Mouse (Mus musculus) thymus, adult 2 months (tissue): ENCODE results near the gene Phlda1. TPM values are rescaled to one million over a fixed set of nuclear protein-coding genes. Genes with fewer than 3 reads are reported as not detected.

Source experiments
- DNase-seq: peaks from one replicate; pipeline ENCODE4 v3.0.0; 2021
- H3K27ac ChIP-seq: fragments of 200-500 bp; 2 replicates; pipeline ENCODE4 v1.5.1; 2012; ENCODE audit warnings: low read length, control low read depth; ENCODE audit not compliant: control insufficient read depth, insufficient read depth
- H3K27me3 ChIP-seq: fragments of 200-500 bp; 2 replicates; pipeline ENCODE4 v1.6.1; 2012; ENCODE audit warnings: mild to moderate bottlenecking, low read length, moderate library complexity, mixed read lengths; ENCODE audit not compliant: control insufficient read depth, insufficient read depth
- H3K36me3 ChIP-seq: fragments of 200-500 bp; 2 replicates; pipeline ENCODE4 v1.6.1; 2012; ENCODE audit warnings: mild to moderate bottlenecking, low read length, moderate library complexity; ENCODE audit not compliant: control insufficient read depth, insufficient read depth
- H3K4me1 ChIP-seq: fragments of 200-500 bp; replicated peaks from 2 replicates; pipeline ENCODE4 v1.6.1; 2012; ENCODE audit warnings: low read length; ENCODE audit not compliant: control insufficient read depth, insufficient read depth
- H3K4me3 ChIP-seq: fragments of 200-500 bp; 2 replicates; pipeline ENCODE4 v1.5.1; 2012; ENCODE audit warnings: mild to moderate bottlenecking, low read length, control low read depth, moderate library complexity; ENCODE audit not compliant: control insufficient read depth, insufficient read depth
- CTCF ChIP-seq: fragments of 200-500 bp; IDR thresholded peaks from 2 replicates; pipeline ENCODE4 v1.5.1; 2012; ENCODE audit warnings: mild to moderate bottlenecking, control low read depth, low read length, moderate library complexity, borderline replicate concordance; ENCODE audit not compliant: control insufficient read depth, poor library complexity, insufficient read depth; ENCODE audit errors: extremely low read depth
- POLR2A ChIP-seq: fragments of 200-500 bp; IDR thresholded peaks from 2 replicates; pipeline ENCODE4 v1.6.1; 2012; ENCODE audit warnings: mild to moderate bottlenecking, low read length, control low read depth, moderate library complexity; ENCODE audit not compliant: control insufficient read depth, poor library complexity, insufficient read depth; ENCODE audit errors: extremely low read depth
- WGBS: fragments of 180-500 bp; shearing (Covaris S2); methylation state at CpG from one replicate; pipeline ENCODE4 v1.1.7; 2018; 5-methylcytosine and 5-hydroxymethylcytosine counted together
- polyA plus RNA-seq: library from polyadenylated mRNA; depleted of rRNA; stranded (reverse); fragments of >200 nt; gene quantifications from 2 replicates; pipeline ENCODE4 v1.2.3, GENCODE M21; 2012

The Phlda1 gene
- polyA plus RNA-seq, 1 experiment: 14.3 TPM

- Histone ChIP-seq H3K27me3 (no peaks in the 10 kb centered on the region), H3K4me1 (peaks cover 10% of the 10 kb centered on the region; the same call in 1 of the 2 replicates), H3K27ac (no peak overlapping the region), H3K4me3 (no peak overlapping the region), H3K36me3 (no peaks in the 10 kb centered on the region; the same call in 1 of the 2 replicates)
- no peak for DNase-seq
- TF ChIP-seq CTCF: no peak
- TF ChIP-seq POLR2A: no peak
- 73% methylated on average over 10 of the region's 10 CpGs for WGBS
Measured at GRCm38 (mm10) chr10:111503716-111504115, 2.4 kb upstream of the Phlda1 start.

GRCm38 (mm10) chr10:111504606-111505005 lies 1.5 kb upstream of the Phlda1 start:
- Histone ChIP-seq H3K36me3 (no peaks in the 10 kb centered on the region), H3K27me3 (no peaks in the 10 kb centered on the region), H3K27ac (no peak overlapping the region), H3K4me3 (no peak overlapping the region), H3K4me1 (peaks cover 16% of the 10 kb centered on the region)
- 82% methylated on average over 1 of the region's 1 CpGs for WGBS
- TF ChIP-seq POLR2A (no peak), CTCF (no peak)
- no peak for DNase-seq

DNA sequence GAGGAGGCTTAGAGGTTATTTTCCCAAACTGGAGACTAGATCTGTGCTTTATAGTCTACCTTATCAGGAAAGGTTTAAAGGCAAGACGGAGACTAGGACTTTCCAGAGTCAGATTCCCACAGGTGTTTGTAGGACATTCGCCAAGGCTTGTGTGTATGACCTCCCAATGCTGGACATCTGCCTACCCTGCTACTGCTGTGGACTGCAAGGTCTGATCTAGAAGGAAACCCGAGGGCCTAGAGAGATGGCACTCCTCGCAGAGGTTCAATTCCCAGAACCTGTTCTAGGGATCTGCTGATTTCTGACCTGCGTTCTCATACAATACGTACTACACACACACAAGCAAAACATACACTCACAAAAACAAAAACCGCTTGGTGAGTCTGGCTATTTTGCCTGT lies 680 bp upstream of the Phlda1 start:
- no peaks in the 10 kb centered on the region for H3K27me3 ChIP-seq
- H3K4me3 ChIP-seq: no peak overlapping the region
- no peaks in the 10 kb centered on the region for H3K36me3 ChIP-seq
- no peak overlapping the region for H3K27ac ChIP-seq
- DNase-seq: no peak
- TF ChIP-seq POLR2A (no peak), CTCF (no peak)
- peaks cover 21% of the 10 kb centered on the region for H3K4me1 ChIP-seq
- 85% methylated on average over 7 of the region's 7 CpGs for WGBS

- peak overlapping the region; percentile 9 for H3K27ac ChIP-seq
- no peaks in the 10 kb centered on the region for H3K27me3 ChIP-seq
- WGBS: under 1% methylated on average over 23 of the region's 23 CpGs
- TF ChIP-seq CTCF: no peak
- TF ChIP-seq POLR2A: no peak
- peak overlapping the region; percentile 60 for H3K4me3 ChIP-seq
- no peaks in the 10 kb centered on the region for H3K36me3 ChIP-seq
- peak; percentile 47 for DNase-seq
- H3K4me1 ChIP-seq: peaks cover 31% of the 10 kb centered on the region
Measured at GRCm38 (mm10) chr10:111506926-111507459, 907 bp downstream of the Phlda1 start.

GRCm38 (mm10) chr10:111507460-111508211 lies 1.6 kb downstream of the Phlda1 start:
- H3K27me3 ChIP-seq: no peaks in the 10 kb centered on the region
- TF ChIP-seq POLR2A (0 out of 2 replicates have a peak, but pooled peaks have one; percentile 20), CTCF (peak; percentile 64; the same call in 1 of the 2 replicates)
- 10% methylated on average over 37 of the region's 38 CpGs for WGBS
- H3K4me1 ChIP-seq: peaks cover 31% of the 10 kb centered on the region
- peak overlapping the region; percentile 60 for H3K4me3 ChIP-seq
- DNase-seq: peak; percentile 85
- H3K36me3 ChIP-seq: no peaks in the 10 kb centered on the region
- H3K27ac ChIP-seq: peak overlapping the region; percentile 5; the same call in 1 of the 2 replicates

DNA sequence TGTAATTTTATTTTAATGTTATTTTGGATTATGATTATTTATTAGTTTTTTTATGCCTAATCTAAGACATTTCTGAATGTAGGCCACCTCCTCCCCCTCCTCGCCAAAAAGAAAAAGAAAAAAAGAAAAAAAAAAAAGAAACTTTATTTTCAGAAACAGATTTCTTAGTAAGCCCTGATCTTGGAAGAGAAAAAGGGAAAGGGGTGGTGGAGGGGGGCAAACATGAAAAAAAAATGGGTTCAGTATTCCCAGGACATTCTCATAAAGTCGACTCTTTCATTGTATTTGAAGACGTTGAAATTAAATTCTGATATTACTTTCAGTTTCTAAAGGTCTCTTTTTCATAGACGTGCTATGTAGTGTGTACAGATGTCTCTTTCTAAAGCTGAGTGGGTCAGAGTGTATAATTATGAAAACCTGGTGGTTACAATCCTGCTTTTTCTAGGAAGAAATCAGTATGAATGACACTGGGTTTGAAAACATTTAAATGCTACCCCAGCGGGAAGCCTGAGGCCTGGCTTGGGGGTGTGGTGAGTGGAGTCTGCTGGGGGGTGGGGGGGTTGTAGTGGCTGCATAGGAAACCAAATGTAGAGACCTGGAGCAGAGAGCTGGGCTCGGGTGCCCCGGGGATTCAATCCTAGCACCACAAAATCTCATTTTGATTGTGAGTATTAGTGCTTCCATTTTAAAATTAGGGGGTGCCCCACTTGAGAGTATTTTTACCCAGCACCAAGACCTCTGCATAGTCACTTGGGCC lies 2.4 kb downstream of the Phlda1 start:
- no peak overlapping the region for H3K4me3 ChIP-seq
- no peak for DNase-seq
- H3K36me3 ChIP-seq: no peaks in the 10 kb centered on the region
- H3K4me1 ChIP-seq: peaks cover 31% of the 10 kb centered on the region
- no peak overlapping the region for H3K27ac ChIP-seq
- WGBS: 42% methylated on average over 7 of the region's 7 CpGs
- no peaks in the 10 kb centered on the region for H3K27me3 ChIP-seq
- TF ChIP-seq POLR2A: no peak
- TF ChIP-seq CTCF: no peak
